8 mouse cellular contexts compared by ENCODE assay signal in genomic region chr10:84576029-84576394, GRCm38 (mm10). TPM values are rescaled to one million over a fixed set of nuclear protein-coding genes. Genes with fewer than 3 reads are reported as not detected.
DNase-seq lines count a peak whose midpoint lies in the region; ATAC-seq and TF ChIP-seq lines count a peak whose summit lies in the region.

No protein-coding gene starts in this region.

- in situ Hi-C loops in Patski (cut with MboI; ENCODE audit: low pct_unique_long_range_greater_than_20kb) = no loop called here

- no peaks in the 10 kb centered on the region for H3K36me3 ChIP-seq in heart, embryonic 16.5 days (ENCODE audit: control insufficient read depth, insufficient read depth)
- no peaks in the 10 kb centered on the region for H3K36me3 ChIP-seq in macrophage (ENCODE audit: inconsistent target)

- peak overlapping the region; percentile 95 for H3K4me2 ChIP-seq in heart, embryonic 16.5 days (ENCODE audit: low read depth, low read length)

- CTCF ChIA-PET in Patski (lab: Charles Lee) = interaction anchor here (1.9 kb wide), 1 partner anchor 62 kb away, joined by 5 read pairs; no protein-coding TSS in a partner anchor

- no peaks in the 10 kb centered on the region for H3K27me3 ChIP-seq in heart, embryonic 16.5 days (ENCODE audit: control insufficient read depth, insufficient read depth, low read length)
- H3K27me3 ChIP-seq in Patski = no peaks in the 10 kb centered on the region

- peak overlapping the region; percentile 92 for H3K4me3 ChIP-seq in heart, embryonic 16.5 days (ENCODE audit: low read length)
- H3K4me3 ChIP-seq in macrophage (ENCODE audit: inconsistent target) = peak overlapping the region; percentile 70

- H3K27ac ChIP-seq in heart, embryonic 16.5 days (ENCODE audit: low read length) = peak overlapping the region; percentile 40; the same call in 1 of the 2 replicates
- peak overlapping the region; percentile 94 for H3K27ac ChIP-seq in macrophage

- peak overlapping the region; percentile 35 for H3K9ac ChIP-seq in heart, embryonic 16.5 days (ENCODE audit: low read length)

- no peaks in the 10 kb centered on the region for H3K9me3 ChIP-seq in heart, embryonic 16.5 days (replicated peaks; ENCODE audit: control insufficient read depth, low read length)

- H3K4me1 ChIP-seq in heart, embryonic 16.5 days (ENCODE audit: control insufficient read depth, insufficient read depth, low read length) = peaks cover 19% of the 10 kb centered on the region

- POLR2A ChIA-PET in Patski (lab: Charles Lee) = no interaction called here

- peaks cover 13% of the 10 kb centered on the region; the same call in 1 of the 2 replicates for H3K79me2 ChIP-seq in macrophage (ENCODE audit: inconsistent target)

- no peak for TF ChIP-seq CTCF in Patski (IDR thresholded peaks at IDR 0.05)

- ATAC-seq in heart, embryonic 16.5 days (replicated peaks; ENCODE audit: extremely low read depth, insufficient read depth, low FRiP score) = peak; percentile 66
- peak; percentile 40 for ATAC-seq in Patski

- no peak for DNase-seq in heart, adult 18-20 months
- no peak for DNase-seq in Patski (ENCODE audit: low read depth, low spot score)
- DNase-seq in gonadal fat pad, adult 2 months (ENCODE audit: low read depth) = peak; percentile 47
- no peak for DNase-seq in thymus, postnatal 4 days
- DNase-seq in retina, embryonic 14.5 days (ENCODE audit: low spot score) = no peak
- no peak for DNase-seq in urinary bladder, adult 2 months (ENCODE audit: low spot score)

- WGBS in heart, embryonic 16.5 days = under 1% methylated on average over 14 of the region's 14 CpGs
- WGBS in macrophage (ENCODE audit: missing documents) = 0% methylated on average over 14 of the region's 14 CpGs

RNA-seq across cellular contexts. Expression of gene Tcp11l2, which starts 0.4 kb away (rescaled TPM):
- polyA plus RNA-seq in heart, embryonic 16.5 days (2015; fragmentation: Nextera tagmentation; extraction: Ambion mirVana) = 35.1 and 39.5 TPM in 2 replicates
- 100 to 1,000 TPM; 105 to 143 TPM for total RNA-seq in heart, adult 18-20 months (2021)
- polyA plus RNA-seq in Patski (2021) (33.0 TPM), macrophage (2018) (2.8 to 18.9 TPM (median 7.1 TPM) in 3 replicates)
- polyA plus RNA-seq in gonadal fat pad, adult 2 months (2012; rRNA removed) = 36.2 and 49.7 TPM in 2 replicates
- 10 to 100 TPM in 6 of 26 experiments, 1 to 10 TPM in 14, under 1 TPM in 4, not detected in 2; 0.63 to 29.6 (median 3.1) TPM for total RNA-seq in macrophage (2018; cell fraction: chromatin; rRNA removed)
- 10 to 100 TPM in 10 of 26 experiments, 1 to 10 TPM in 15, under 1 TPM in 1; 0.99 to 19.3 (median 4.9) TPM for total RNA-seq in macrophage (2018; cell fraction: cytosol; rRNA removed)
- 10 to 100 TPM in 7 of 26 experiments, 1 to 10 TPM in 14, under 1 TPM in 5; 0.42 to 27.1 (median 2.6) TPM for total RNA-seq in macrophage (2018; cell fraction: nucleus; rRNA removed)
- polyA plus RNA-seq in urinary bladder, adult 2 months (2012; rRNA removed) = 28.7 and 30.1 TPM in 2 replicates

RNA-seq across cellular contexts. Expression of gene Ckap4, which starts 42.1 kb away (rescaled TPM):
- polyA plus RNA-seq in heart, embryonic 16.5 days (2015; fragmentation: Nextera tagmentation; extraction: Ambion mirVana) = 56.5 and 75.5 TPM in 2 replicates
- 10 to 100 TPM; 26.0 to 30.6 TPM for total RNA-seq in heart, adult 18-20 months (2021)
- polyA plus RNA-seq in Patski (2021) (62.4 TPM), macrophage (2018) (8.3 to 45.1 TPM (median 15.0 TPM) in 3 replicates)
- polyA plus RNA-seq in gonadal fat pad, adult 2 months (2012; rRNA removed) = 18.9 and 24.3 TPM in 2 replicates
- 10 to 100 TPM in 1 of 26 experiments, 1 to 10 TPM in 13, under 1 TPM in 12; 0.22 to 26.1 (median 1.4) TPM for total RNA-seq in macrophage (2018; cell fraction: chromatin; rRNA removed)
- total RNA-seq in macrophage (2018; cell fraction: cytosol; rRNA removed) = 10 to 100 TPM in 13 of 26 experiments, 1 to 10 TPM in 13; 1.8 to 21.2 (median 8.0) TPM
- total RNA-seq in macrophage (2018; cell fraction: nucleus; rRNA removed) = 10 to 100 TPM in 10 of 26 experiments, 1 to 10 TPM in 16; 2.7 to 50.8 (median 8.9) TPM
- polyA plus RNA-seq in urinary bladder, adult 2 months (2012; rRNA removed) = 43.0 and 45.3 TPM in 2 replicates

RNA-seq across cellular contexts. Expression of gene Polr3b, which starts 46.1 kb away (rescaled TPM):
- 9.8 and 10.0 TPM in 2 replicates for polyA plus RNA-seq in heart, embryonic 16.5 days (2015; fragmentation: Nextera tagmentation; extraction: Ambion mirVana)
- 10 to 100 TPM; 11.5 to 12.6 TPM for total RNA-seq in heart, adult 18-20 months (2021)
- polyA plus RNA-seq in Patski (2021) = 14.3 TPM
- polyA plus RNA-seq in gonadal fat pad, adult 2 months (2012; rRNA removed) = 8.2 and 8.3 TPM in 2 replicates
- total RNA-seq in macrophage (2018; cell fraction: chromatin; rRNA removed) = 10 to 100 TPM; 24.8 to 73.2 (median 47.0) TPM
- 10 to 100 TPM in 20 of 26 experiments, 1 to 10 TPM in 6; 6.2 to 16.7 (median 11.8) TPM for total RNA-seq in macrophage (2018; cell fraction: cytosol; rRNA removed)
- total RNA-seq in macrophage (2018; cell fraction: nucleus; rRNA removed) = 10 to 100 TPM; 12.2 to 42.3 (median 21.3) TPM
- polyA plus RNA-seq in macrophage (2018) = 9.6 to 15.9 TPM (median 10.0 TPM) in 3 replicates
- polyA plus RNA-seq in urinary bladder, adult 2 months (2012; rRNA removed) = 7.0 and 9.1 TPM in 2 replicates
